Mouse (Mus musculus) adrenal gland, adult 8-10 months (tissue): ENCODE results near the gene Ahcyl2. TPM values are rescaled to one million over a fixed set of nuclear protein-coding genes. Genes with fewer than 3 reads are reported as not detected.
"Not testable (repeated sequence)": the region's sequence is repeated elsewhere in the genome, so short reads cannot be mapped to it uniquely, and the experiment has no call there.

Experiments
- DNase-seq: peaks from one replicate; pipeline ENCODE4 v3.0.0; 2022
- total RNA-seq, 4 experiments: library from RNA; stranded (reverse); gene quantifications; 2 replicates each; pipeline ENCODE4 v1.2.4; 2022

Ahcyl2 gene
- 100 to 1,000 TPM; 100 to 281 (median 173) TPM for total RNA-seq

- peak; percentile 97 for DNase-seq
Observed at GRCm38 (mm10) chr6:29767813-29768660, at the start of gene Ahcyl2. Ahcyl2 (plus strand) TSS chr6:29768011.

- no peak for DNase-seq
Observed at GRCm38 (mm10) chr6:29718894-29719329, 48.9 kb upstream of the Ahcyl2 start.

GRCm38 (mm10) chr6:29721890-29722289 is 45.9 kb upstream of the Ahcyl2 start:
- DNase-seq: no peak

GRCm38 (mm10) chr6:29726576-29727200 is 41.1 kb upstream of the Ahcyl2 start:
- DNase-seq: no peak

- no peak for DNase-seq
Observed at GRCm38 (mm10) chr6:29728035-29728434, 39.8 kb upstream of the Ahcyl2 start.

GRCm38 (mm10) chr6:29729491-29729890 is 38.3 kb upstream of the Ahcyl2 start:
- no peak for DNase-seq

- peak; percentile 74 for DNase-seq
Observed at GRCm38 (mm10) chr6:29735336-29735688, 32.5 kb upstream of the Ahcyl2 start, which contains the start of gene Smo. Smo (plus strand) TSS chr6:29735503.

- DNase-seq: peak; percentile 47
Observed at GRCm38 (mm10) chr6:29735689-29736451, 31.9 kb upstream of the Ahcyl2 start.

- DNase-seq: no peak
Observed at GRCm38 (mm10) chr6:29736610-29737458, 31.0 kb upstream of the Ahcyl2 start.

- no peak for DNase-seq
Observed at GRCm38 (mm10) chr6:29751466-29752152, 16.2 kb upstream of the Ahcyl2 start.

- no peak for DNase-seq
Observed at GRCm38 (mm10) chr6:29753336-29753735, 14.5 kb upstream of the Ahcyl2 start.

GRCm38 (mm10) chr6:29756001-29756400 is 11.8 kb upstream of the Ahcyl2 start:
- DNase-seq: no peak

GRCm38 (mm10) chr6:29756476-29756875 is 11.3 kb upstream of the Ahcyl2 start:
- peak; percentile 33 for DNase-seq

GRCm38 (mm10) chr6:29758417-29758816 is 9.4 kb upstream of the Ahcyl2 start:
- DNase-seq: peak; percentile 55

- DNase-seq: no peak
Observed at GRCm38 (mm10) chr6:29759012-29759679, 8.7 kb upstream of the Ahcyl2 start.

- DNase-seq: not testable (repeated sequence)
Observed at GRCm38 (mm10) chr6:29760397-29760796, 7.4 kb upstream of the Ahcyl2 start.

- no peak for DNase-seq
Observed at GRCm38 (mm10) chr6:29761282-29761681, 6.5 kb upstream of the Ahcyl2 start.

GRCm38 (mm10) chr6:29762524-29762923 is 5.3 kb upstream of the Ahcyl2 start:
- no peak for DNase-seq

- DNase-seq: no peak
Observed at GRCm38 (mm10) chr6:29766874-29767273, 937 bp upstream of the Ahcyl2 start.

GRCm38 (mm10) chr6:29768791-29769441 is 1.1 kb downstream of the Ahcyl2 start:
- DNase-seq: no peak
